Mouse (Mus musculus): ENCODE data around the gene Il23a.
"Not testable (repeated sequence)": the region's sequence is repeated elsewhere in the genome, so short reads cannot be mapped to it uniquely, and the experiment has no call there.

The Il23a gene

DNA sequence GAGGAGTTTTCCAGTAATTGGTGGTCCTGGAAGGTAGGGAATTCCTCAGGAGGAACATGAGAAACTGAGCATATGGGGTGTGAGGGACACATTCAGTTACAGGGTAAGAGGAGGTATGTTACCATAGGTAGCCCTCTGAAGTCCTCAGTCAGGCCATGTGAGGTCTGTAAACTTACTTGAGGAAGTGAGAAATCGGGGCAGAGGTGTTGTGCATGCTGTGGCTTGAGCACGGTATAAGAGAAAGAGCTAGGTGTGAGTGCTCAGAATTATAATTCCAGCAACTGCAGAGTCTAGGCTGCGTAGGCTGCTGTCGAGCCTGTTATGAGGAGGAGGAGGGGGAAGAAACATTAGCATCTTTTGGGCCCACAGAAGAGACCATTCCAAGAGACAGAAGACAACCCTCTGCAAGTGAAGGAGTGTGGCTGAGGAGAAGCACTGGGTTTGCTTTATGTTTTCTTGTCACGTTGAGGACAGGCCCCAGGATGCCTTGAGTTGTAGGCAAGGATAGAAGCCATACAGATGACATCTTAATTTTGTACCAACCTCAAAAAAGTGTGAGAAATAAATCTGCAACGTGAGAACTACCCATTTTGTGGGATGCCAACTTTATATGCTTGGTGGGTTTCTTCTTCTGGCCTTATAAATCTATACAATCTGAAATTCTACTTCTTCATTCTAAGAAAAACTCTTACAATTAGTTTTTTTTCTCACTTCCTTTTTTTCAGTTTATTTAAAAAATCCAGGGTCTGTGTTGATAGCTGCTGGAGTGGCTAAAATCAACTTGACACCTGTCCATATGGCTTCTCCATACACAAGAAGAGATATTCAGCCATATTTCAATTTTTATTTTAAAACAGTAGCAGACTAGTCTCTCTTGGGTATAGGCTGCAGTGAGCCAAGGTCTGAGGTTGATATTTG lies 34.9 kb downstream of the Il23a start:
- DNase-seq: no peak

DNA sequence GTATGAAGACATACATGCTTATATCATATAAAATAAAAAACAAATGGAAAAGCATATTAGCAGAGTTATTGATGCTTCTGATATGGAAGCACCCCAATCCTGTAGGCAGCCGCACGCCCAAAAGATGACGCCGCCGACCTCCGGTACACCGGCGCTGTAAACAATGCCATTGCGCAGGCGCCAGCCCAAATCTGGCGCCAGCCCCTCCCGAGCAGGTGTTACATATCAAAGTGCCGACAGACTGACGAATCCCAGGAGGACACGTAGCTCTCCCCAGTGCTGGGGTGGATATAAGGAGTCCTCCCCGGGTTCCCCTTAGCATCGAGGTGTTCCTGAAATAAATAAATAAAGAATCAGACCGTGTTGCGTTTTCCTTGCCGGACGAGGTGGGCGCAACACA lies 36.3 kb downstream of the Il23a start:
- DNase-seq: no peak

DNA sequence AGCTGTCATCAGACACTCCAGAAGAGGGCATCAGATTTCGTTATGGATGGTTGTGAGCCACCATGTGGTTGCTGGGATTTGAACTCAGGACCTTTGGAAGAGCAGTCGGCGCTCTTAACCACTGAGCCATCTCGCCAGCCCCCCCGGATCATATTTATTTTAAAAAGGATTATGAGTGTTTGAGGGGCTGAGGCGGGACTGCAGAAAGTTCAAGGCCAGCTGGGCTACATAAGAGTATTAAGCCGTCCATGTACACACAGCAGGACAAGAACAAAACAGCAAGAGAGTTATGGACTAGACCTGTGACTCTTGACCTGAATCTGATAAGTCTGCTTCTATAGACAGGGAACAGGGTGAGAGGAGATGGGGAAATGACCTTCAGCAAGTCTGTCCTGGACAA lies 38.2 kb downstream of the Il23a start:
- not testable (repeated sequence) for DNase-seq

DNA sequence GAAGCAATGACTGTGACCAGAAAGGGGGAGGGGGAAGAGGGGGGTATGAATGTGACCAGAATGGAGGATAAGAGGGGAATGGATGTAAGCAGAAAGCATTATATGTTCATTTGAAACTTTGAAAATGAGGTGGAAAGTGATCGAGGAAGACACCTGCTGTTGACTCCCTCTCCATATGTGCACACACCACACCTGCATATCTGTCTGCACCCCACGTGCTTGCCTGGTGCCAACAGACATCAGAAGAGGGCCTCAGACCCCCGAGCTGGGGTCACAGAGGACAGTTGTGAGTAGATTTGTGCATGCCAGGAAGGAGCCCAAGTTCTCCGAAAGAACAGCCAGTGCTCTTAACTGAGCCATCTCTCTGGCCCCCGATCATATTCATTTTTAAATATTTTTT lies 38.6 kb downstream of the Il23a start:
- peak; percentile 45 for DNase-seq

DNA sequence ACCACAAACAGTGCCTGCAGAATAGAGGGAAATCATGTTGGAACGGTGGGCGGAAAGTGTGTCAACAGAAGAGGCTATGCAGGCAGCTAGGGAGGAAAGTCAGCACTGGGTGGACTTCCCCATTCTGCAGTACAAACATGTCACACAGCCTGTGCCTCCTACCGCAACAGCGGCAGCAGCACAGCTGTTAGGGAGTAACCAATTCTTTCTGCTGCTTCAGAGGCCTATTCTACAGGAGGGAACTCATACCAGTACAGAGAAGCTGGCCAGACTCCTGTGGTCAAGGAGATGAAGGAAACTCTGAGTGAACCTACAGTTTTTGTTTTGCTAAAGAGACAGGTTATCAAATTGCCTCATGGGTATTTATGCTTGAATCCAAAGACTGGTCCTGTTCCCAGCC lies 39.6 kb downstream of the Il23a start:
- peak; percentile 39 for DNase-seq

DNA sequence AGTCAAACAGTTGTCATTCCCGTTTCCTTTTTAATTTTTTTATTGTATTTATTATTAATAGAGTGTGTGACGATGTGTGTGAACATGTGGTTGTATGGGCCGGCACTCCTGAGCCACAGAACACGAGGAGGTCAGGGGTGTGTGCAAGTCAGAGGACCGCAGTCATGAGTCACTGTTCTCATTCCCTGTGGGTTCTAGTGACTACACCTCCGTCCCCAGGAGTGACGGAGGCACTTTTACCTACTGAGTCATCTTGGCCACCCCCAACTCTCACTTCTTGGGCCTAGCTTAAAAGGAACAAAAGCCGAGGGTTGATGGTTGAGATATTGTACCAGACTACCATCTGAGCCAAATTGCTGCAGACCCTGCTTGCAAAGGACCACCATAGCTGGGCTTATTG lies 42.2 kb downstream of the Il23a start:
- DNase-seq: no peak

DNA sequence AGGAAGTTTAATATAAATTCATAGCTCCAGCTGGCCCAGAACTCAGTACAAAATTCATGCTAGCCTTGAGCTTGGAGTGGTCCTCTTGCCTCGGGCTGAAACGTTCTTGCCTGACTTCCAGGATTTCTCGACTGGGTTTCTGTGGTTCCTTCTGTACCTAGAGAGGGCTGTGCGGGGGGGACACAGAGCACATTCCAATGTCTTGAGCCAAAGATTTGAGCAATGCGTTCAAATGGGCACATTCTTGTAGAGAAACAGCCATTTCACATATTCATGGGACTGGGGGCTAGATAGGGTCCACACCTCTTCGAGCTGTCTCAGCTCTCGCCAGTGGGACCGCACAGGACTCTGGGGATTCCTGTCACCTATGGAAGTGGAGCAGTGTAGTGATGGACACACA lies 42.6 kb downstream of the Il23a start:
- DNase-seq: no peak

DNA sequence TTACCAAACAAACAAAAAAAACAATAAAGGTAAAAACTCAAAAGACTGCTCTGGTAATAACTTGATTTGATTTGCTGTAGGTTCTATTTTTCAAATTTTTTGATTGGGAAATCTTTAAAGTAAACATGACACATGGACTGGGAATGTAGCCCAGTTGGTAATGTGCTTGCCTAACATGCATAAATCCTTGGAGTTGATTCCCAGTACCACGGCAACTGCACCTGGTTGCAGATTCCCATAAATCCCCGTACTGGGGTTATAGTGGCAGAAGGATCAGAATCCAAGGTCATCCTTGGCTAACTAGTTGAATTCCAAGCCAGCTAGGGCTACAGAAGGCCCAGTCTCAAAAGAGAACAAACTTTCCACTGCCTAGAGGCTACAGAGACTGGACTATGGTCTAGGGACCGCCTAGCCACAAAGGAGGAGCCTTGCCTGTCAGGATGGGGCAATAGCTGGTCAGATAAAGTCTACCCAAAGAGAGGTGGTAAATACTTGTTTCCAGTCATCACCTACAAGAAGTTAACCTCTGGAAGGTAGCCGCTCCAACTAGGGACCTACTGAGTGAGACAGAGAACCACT lies 44.8 kb downstream of the Il23a start, which contains the start of gene Apon:
TSS of gene Apon (plus strand) at position 420 of the 579 bp plus-strand sequence.
- no peak for DNase-seq

DNA sequence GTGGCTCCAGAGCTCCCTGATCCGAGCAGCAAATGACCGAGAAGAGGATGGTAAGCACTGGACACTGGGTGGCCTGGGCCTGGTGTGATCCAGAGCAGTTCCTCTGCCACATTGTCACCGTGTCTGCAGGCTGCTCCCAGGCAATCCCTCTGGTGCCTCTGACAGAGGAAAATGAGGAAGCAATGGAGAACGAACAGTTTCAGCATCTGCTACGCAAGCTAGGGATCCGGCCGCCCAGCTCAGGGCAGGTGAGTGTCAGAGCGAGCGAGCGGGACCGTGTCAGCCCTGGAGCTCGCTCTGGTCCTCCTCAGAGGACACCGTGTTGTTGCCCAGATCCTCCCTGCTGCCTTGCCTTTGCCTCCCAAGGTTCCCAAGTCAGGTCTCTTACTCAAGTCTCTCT lies 48.0 kb downstream of the Il23a start:
- DNase-seq: no peak

DNA sequence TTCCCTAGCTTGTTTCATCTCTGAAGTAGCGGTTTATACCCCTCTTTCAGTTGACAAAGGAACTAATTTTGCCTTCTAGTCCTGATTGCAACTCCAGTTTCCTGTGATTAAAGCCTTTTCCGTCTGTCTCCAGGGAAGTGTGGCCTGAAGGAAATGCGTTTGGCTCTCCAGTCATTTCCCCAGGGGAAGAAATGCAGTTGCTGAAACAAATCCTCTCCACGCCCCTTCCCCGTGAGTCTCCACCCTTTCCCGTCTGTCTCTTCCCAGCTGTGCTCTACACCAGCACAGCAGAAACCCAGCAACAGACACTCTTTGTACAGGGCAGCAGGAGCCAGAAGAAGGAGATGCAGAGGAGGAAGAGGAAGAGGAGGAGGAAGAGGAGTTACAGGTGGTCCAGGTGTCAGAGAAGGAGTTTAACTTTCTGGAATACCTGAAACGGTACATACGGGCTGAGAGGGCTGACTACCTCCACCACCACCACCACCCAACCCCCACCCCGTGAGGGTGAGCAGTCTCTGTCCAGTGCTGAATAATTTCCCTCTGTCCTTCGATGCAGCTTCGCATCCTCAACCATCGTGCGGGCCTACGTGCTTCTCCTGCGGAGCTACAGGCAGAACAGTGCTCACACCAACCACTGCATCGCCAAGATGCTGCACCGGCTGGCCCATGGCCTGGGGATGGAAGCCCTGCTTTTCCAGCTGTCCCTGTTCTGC lies 51.4 kb downstream of the Il23a start:
- no peak for DNase-seq

Data from thymus, postnatal 4 days (tissue).